Mouse (Mus musculus): Measurements from ENCODE around the gene Vsig10l. TPM values are rescaled to one million over a fixed set of nuclear protein-coding genes. Genes with fewer than 3 reads are reported as not detected.

Vsig10l gene
- total RNA-seq, 2 experiments from 2014 or later: 7.0 to 7.2 TPM

DNA sequence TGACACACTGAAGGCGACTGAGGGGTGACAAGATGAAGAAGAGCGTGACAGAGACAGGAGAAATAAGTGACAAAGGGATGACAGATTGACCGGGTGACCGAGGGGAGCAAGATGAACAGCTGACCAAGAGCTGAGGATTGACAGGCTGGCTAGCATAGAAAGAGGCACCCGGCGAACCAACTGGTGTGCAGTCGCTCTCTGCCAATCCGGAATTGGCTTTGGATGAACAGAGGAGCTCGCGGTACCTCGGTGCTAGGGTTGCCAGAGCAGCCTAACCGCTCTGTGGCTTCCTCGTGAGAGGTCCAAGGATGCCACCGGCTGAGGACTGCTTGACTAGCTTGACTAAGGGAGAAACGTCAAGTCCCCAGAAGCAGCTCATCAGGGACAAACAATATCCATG lies 55.4 kb downstream of the Vsig10l start:
- no peak for DNase-seq (ENCODE audit: low spot score in 2 of 2)

Small RNA genes lying within 50 kb of the gene (microRNA-seq; reads per million reads assigned to microRNA genes)
- not detected for gene Mir7051

Other genes with a start within 250 kb of the Vsig10l start
- gene Zfp715, start 149.9 kb upstream of the Vsig10l start, total RNA-seq (2021): 10 to 100 TPM; 19.0 to 19.5 TPM
- gene Siglecf, start 111.8 kb upstream of the Vsig10l start, total RNA-seq (2021): under 1 TPM in 1 of 2 experiments, not detected in 1; 0.17 TPM
- under 1 TPM; 0.36 to 0.62 TPM for gene Siglecg, start 54.9 kb upstream of the Vsig10l start, total RNA-seq (2021)
- not detected for gene Lim2, start 35.5 kb upstream of the Vsig10l start, total RNA-seq (2021)
- under 1 TPM in 1 of 2 experiments, not detected in 1; 0.68 TPM for gene Nkg7, start 26.1 kb upstream of the Vsig10l start, total RNA-seq (2021)
- gene Cldnd2, start 22.4 kb upstream of the Vsig10l start, total RNA-seq (2021): not detected
- gene Etfb, start 19.1 kb upstream of the Vsig10l start, total RNA-seq (2021): 100 to 1,000 TPM; 378 to 458 TPM
- 1 to 10 TPM; 2.1 to 2.7 TPM for gene Gm45233, start 19.0 kb upstream of the Vsig10l start, total RNA-seq (2021)
- gene Iglon5, start 26.9 kb downstream of the Vsig10l start, total RNA-seq (2021): 1 to 10 TPM; 3.2 to 3.8 TPM
- gene 4931406B18Rik, start 42.8 kb downstream of the Vsig10l start, total RNA-seq (2021): not detected
- 1 to 10 TPM; 3.0 to 4.1 TPM for gene Cd33, start 81.3 kb downstream of the Vsig10l start, total RNA-seq (2021)
- gene Zfp658, start 99.1 kb downstream of the Vsig10l start, total RNA-seq (2021): 1 to 10 TPM; 3.4 TPM
- 10 to 100 TPM; 17.6 to 18.9 TPM for gene Zfp719, start 116.5 kb downstream of the Vsig10l start, total RNA-seq (2021)
- gene Zfp819, start 144.0 kb downstream of the Vsig10l start, total RNA-seq (2021): under 1 TPM; 0.22 to 0.28 TPM
- gene Ceacam18, start 171.6 kb downstream of the Vsig10l start, total RNA-seq (2021): under 1 TPM in 1 of 2 experiments, not detected in 1; 0.14 TPM
- gene Siglece, start 197.0 kb downstream of the Vsig10l start, total RNA-seq (2021): 1 to 10 TPM; 2.1 to 2.2 TPM
- 10 to 100 TPM; 12.0 to 12.6 TPM for gene Ctu1, start 208.9 kb downstream of the Vsig10l start, total RNA-seq (2021)
- under 1 TPM in 1 of 2 experiments, not detected in 1; 0.31 TPM for gene Klk14, start 227.3 kb downstream of the Vsig10l start, total RNA-seq (2021)
- gene Klk13, start 249.4 kb downstream of the Vsig10l start, total RNA-seq (2021): not detected